Mouse (Mus musculus) ES-Bruce4 (cell line): ENCODE measurements at regions not wholly inside any gene's neighbourhood (a gene's known extent, or its start where the extent isn't known, plus 50 kb on each side); places are given as distances from the start of the nearest gene placed in this dataset.

ENCODE experiments used
- CTCF ChIP-seq: IDR thresholded peaks from one replicate; pipeline ENCODE4 v1.8.1; 2011; ENCODE audit warnings: low read depth, low read length
- EP300 ChIP-seq: IDR thresholded peaks from 2 replicates; pipeline ENCODE4 v1.6.1; 2011; ENCODE audit warnings: low read depth, low read length; ENCODE audit not compliant: insufficient read depth
- POLR2A ChIP-seq: IDR thresholded peaks from one replicate; pipeline ENCODE4 v1.8.1; 2011; ENCODE audit warnings: low read length; ENCODE audit not compliant: insufficient read depth

GRCm38 (mm10) chr16:74648384-74648783 is 236.8 kb upstream of the Robo2 start:
- TF ChIP-seq CTCF: no peak
- TF ChIP-seq POLR2A: no peak
- no peak for TF ChIP-seq EP300
